Mouse (Mus musculus) bone marrow, adult 2 months (tissue): ENCODE data around the gene Slk.

Source experiments
- CTCF ChIP-seq: fragments of 200-500 bp; IDR thresholded peaks from 2 replicates; pipeline ENCODE4 v1.5.1; 2011; ENCODE audit warnings: low read length, control low read depth; ENCODE audit not compliant: control insufficient read depth, insufficient read depth
- POLR2A ChIP-seq: fragments of 200-500 bp; IDR thresholded peaks from 2 replicates; pipeline ENCODE4 v1.6.1; 2011; ENCODE audit warnings: low read depth, mild to moderate bottlenecking, control low read depth, low read length, borderline replicate concordance; ENCODE audit not compliant: control insufficient read depth

- TF ChIP-seq CTCF: no peak
- no peak for TF ChIP-seq POLR2A
Observed at GRCm38 (mm10) chr19:47630381-47630780, 50.9 kb downstream of the Slk start.
